Mouse (Mus musculus) hindbrain, embryonic 14.5 days (tissue): ENCODE measurements at regions not wholly inside any gene's neighbourhood (a gene's known extent, or its start where the extent isn't known, plus 50 kb on each side); places are given as distances from the start of the nearest gene placed in this dataset.
A peak's percentile ranks its signal among the peaks of the same experiment; 100 is the strongest.

Source experiments
- ATAC-seq: fragments of 200-750 bp; cut with Nextera tagmentation; 2 replicates; pipeline ENCODE4 v1.8.0; 2017; ENCODE audit warnings: moderate number of reproducible peaks, mild to moderate bottlenecking, moderate TSS enrichment, moderate library complexity; ENCODE audit not compliant: low FRiP score
- DNase-seq: peaks from one replicate; pipeline ENCODE4 v3.0.0-alpha.2; 2015; ENCODE audit warnings: low spot score
- H3K27ac ChIP-seq: fragments of 300-500 bp; sonication (generic); 2 replicates; pipeline ENCODE4 v1.5.1; 2014; ENCODE audit warnings: mild to moderate bottlenecking, moderate library complexity
- H3K27me3 ChIP-seq: fragments of 300-500 bp; sonication (generic); 2 replicates; pipeline ENCODE4 v1.6.1; 2014; ENCODE audit warnings: mild to moderate bottlenecking, low read length, mixed read lengths; ENCODE audit not compliant: control insufficient read depth, insufficient read depth
- H3K36me3 ChIP-seq: fragments of 300-500 bp; sonication (generic); replicated peaks from 2 replicates; pipeline ENCODE4 v1.6.1; 2014; ENCODE audit not compliant: control insufficient read depth, insufficient read depth
- H3K4me1 ChIP-seq: fragments of 300-500 bp; sonication (generic); replicated peaks from 2 replicates; pipeline ENCODE4 v1.6.1; 2014; ENCODE audit warnings: antibody characterized with exemption, low read length, mixed read lengths; ENCODE audit not compliant: control insufficient read depth, insufficient read depth
- H3K4me2 ChIP-seq: fragments of 300-500 bp; sonication (generic); replicated peaks from 2 replicates; pipeline ENCODE4 v1.6.1; 2014; ENCODE audit warnings: mild to moderate bottlenecking, moderate library complexity
- H3K4me3 ChIP-seq: fragments of 300-500 bp; sonication (generic); replicated peaks from 2 replicates; pipeline ENCODE4 v1.5.1; 2014; ENCODE audit warnings: mild to moderate bottlenecking, low read length
- H3K9ac ChIP-seq: fragments of 300-500 bp; sonication (generic); 2 replicates; pipeline ENCODE4 v1.6.1; 2014
- H3K9me3 ChIP-seq: fragments of 300-500 bp; sonication (generic); 2 replicates; pipeline ENCODE4 v1.6.1; 2016; ENCODE audit warnings: low read length; ENCODE audit not compliant: control insufficient read depth
- WGBS: fragments of 180-500 bp; shearing (Covaris S2); extraction: QIAGEN DNeasy Blood & Tissue Kit; methylation state at CpG from one replicate; pipeline ENCODE4 v1.1.7; 2014; 5-methylcytosine and 5-hydroxymethylcytosine counted together

DNA sequence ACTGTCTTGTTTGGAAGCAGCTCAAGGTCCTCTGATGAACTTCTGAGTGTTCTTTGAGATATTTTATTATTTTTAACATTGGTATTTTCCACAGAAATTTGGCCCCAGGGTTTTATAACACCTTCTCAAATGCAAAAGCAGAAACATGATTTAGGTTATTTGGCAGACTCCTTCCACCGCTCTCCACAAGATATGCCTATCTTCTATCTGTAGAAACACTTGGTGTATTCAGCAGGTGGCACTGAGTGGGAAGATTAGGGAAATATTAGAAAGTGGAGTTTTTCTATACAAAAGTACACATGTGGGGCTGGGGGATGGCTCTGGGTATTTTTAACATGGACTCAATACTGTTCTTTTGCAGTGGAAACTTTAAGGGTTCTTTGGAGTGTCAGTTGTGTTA, 475.3 kb downstream of the Dach1 start:
- Histone ChIP-seq H3K4me2 (no peak overlapping the region), H3K4me3 (no peak overlapping the region), H3K36me3 (no peaks in the 10 kb centered on the region), H3K4me1 (no peaks in the 10 kb centered on the region), H3K27ac (no peak overlapping the region), H3K9me3 (peaks cover 10% of the 10 kb centered on the region), H3K27me3 (no peaks in the 10 kb centered on the region), H3K9ac (no peak overlapping the region)
- no peak for ATAC-seq
- no peak for DNase-seq
- WGBS = 93% methylated on average over 1 of the region's 1 CpGs

DNA sequence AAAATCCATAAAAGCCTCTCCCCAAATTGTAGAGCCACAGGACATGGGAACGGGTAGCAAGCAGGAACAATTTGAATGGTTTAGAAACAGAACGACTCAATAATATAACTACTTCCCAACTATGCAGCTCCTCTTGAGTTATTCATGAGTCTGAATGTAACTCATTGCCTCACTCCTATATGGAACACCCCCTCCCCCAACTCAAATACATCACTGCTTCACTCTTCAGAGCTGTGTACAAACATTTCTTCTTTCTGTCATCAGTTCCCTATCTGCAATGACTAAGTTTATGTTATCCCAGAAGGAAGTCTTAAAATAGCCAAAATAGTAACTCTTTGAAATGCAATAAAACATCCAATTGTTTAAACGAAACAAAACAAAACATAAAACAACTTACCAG, 484.9 kb downstream of the Dach1 start:
- Histone ChIP-seq H3K4me2 (no peak overlapping the region), H3K27ac (no peak overlapping the region), H3K9ac (no peak overlapping the region), H3K4me1 (no peaks in the 10 kb centered on the region), H3K4me3 (no peak overlapping the region), H3K36me3 (no peaks in the 10 kb centered on the region), H3K9me3 (no peaks in the 10 kb centered on the region), H3K27me3 (no peaks in the 10 kb centered on the region)
- no peak for ATAC-seq
- WGBS = 82% methylated on average over 3 of the region's 3 CpGs
- no peak for DNase-seq

DNA sequence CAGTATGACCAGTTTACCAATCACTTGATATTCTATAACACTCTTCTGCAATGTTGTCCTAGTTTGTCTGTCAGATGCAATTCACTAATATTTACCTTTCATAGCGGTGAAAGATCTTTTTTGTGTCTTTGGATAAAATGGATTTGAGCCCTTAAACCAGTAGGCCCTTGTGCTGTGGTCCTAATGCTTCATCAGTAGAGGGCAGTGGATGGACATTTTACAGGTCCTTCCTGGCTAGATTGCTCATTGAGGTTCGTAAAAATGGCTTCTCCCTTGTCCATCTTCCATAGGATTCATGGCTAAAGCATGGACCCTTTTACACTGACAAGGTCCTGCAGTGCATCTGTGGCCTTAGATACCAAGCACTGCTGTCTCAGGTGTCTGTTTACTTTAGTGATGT, 501.8 kb downstream of the Dach1 start:
- H3K27me3 ChIP-seq = no peaks in the 10 kb centered on the region
- 87% methylated on average over 2 of the region's 2 CpGs for WGBS
- no peak for ATAC-seq
- H3K9me3 ChIP-seq = no peaks in the 10 kb centered on the region
- H3K36me3 ChIP-seq = no peaks in the 10 kb centered on the region
- no peak overlapping the region for H3K4me2 ChIP-seq
- H3K27ac ChIP-seq = no peak overlapping the region
- no peak for DNase-seq
- H3K9ac ChIP-seq = no peak overlapping the region
- H3K4me1 ChIP-seq = no peaks in the 10 kb centered on the region
- H3K4me3 ChIP-seq = no peak overlapping the region

DNA sequence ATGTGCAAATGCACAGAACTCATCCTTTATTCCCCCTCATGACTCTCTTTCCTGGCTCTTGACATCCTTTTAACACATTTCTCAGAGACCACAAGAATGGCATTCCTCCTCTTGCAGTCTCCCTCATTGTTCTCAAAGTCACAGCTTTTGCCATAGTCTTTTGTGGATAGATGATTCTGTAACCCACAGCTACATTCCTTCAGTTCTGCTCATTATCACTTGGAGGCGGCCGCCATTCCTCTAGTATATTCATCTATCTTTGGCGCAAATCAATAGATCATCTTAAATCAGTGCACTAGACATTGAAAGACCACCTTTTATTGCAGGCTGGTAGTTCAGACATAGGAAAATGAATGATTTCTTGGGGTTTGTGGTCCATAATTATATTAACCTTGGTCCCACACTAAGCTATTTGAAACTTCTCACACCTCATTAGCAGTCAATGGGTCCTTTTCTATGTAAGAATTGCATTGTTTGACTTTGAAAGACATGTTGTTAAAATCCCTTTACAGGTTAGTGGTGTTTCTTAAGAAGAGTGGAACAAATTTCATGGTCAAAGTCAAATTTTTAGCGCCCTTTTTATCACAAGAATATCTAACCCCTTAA, 531.3 kb downstream of the Dach1 start:
- DNase-seq (no peak), ATAC-seq (no peak; the same call in 1 of the 2 replicates)
- Histone ChIP-seq H3K36me3 (no peaks in the 10 kb centered on the region), H3K9me3 (no peaks in the 10 kb centered on the region), H3K4me3 (no peak overlapping the region), H3K4me1 (no peaks in the 10 kb centered on the region), H3K4me2 (no peak overlapping the region), H3K9ac (no peak overlapping the region), H3K27ac (no peak overlapping the region), H3K27me3 (no peaks in the 10 kb centered on the region)
- 12% methylated on average over 4 of the region's 4 CpGs for WGBS

DNA sequence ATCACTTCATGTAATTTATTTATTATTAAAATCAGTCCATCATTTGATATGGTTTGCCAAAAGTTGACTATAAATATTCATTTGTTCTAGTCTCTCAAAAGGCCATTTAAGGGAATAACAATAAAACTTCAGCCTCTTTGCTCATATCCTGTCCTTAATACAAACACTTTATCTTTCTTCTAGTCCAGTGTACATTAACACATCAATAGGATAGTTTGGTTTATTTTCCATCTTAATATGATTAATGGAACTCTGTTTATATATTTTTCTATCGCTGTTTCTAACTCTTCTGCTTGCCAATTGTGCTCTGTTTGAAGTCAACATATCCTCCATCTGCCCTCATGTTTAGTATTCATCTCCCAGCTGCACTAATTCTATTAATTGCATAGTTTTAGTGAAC, 558.1 kb downstream of the Dach1 start:
- DNase-seq = no peak
- Histone ChIP-seq H3K4me1 (no peaks in the 10 kb centered on the region), H3K4me2 (no peak overlapping the region), H3K27ac (no peak overlapping the region), H3K36me3 (no peaks in the 10 kb centered on the region), H3K27me3 (no peaks in the 10 kb centered on the region), H3K4me3 (no peak overlapping the region), H3K9me3 (no peaks in the 10 kb centered on the region), H3K9ac (no peak overlapping the region)
- WGBS = 72% methylated on average over 1 of the region's 1 CpGs
- no peak for ATAC-seq

DNA sequence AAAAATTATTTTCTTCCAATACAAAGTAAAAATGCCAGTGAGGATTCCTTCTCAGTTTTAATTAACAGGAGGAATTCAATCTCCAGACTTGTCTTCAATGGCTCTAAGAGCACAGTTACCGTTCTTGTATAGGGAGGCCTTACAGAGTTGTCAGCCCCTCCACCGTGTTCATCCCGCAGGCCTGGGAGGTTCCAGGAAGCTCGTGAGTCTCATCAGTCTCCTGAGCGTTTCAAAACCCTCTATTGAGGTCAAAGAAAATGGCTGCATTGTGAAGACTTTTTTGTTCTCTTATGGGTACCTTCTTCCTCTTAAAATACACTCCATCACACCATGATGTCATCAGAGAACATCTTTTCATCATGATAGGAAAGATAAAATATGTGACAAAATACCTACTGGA, 572.9 kb downstream of the Dach1 start:
- H3K4me2 ChIP-seq = no peak overlapping the region
- H3K4me1 ChIP-seq = 0 out of 2 replicates have a peak, but pooled peaks cover 4% of the 10 kb centered on the region
- H3K27me3 ChIP-seq = no peaks in the 10 kb centered on the region
- no peaks in the 10 kb centered on the region for H3K9me3 ChIP-seq
- H3K27ac ChIP-seq = no peak overlapping the region
- ATAC-seq (no peak), DNase-seq (no peak)
- WGBS = 9% methylated on average over 5 of the region's 5 CpGs
- no peak overlapping the region for H3K9ac ChIP-seq
- H3K36me3 ChIP-seq = no peaks in the 10 kb centered on the region
- no peak overlapping the region for H3K4me3 ChIP-seq

DNA sequence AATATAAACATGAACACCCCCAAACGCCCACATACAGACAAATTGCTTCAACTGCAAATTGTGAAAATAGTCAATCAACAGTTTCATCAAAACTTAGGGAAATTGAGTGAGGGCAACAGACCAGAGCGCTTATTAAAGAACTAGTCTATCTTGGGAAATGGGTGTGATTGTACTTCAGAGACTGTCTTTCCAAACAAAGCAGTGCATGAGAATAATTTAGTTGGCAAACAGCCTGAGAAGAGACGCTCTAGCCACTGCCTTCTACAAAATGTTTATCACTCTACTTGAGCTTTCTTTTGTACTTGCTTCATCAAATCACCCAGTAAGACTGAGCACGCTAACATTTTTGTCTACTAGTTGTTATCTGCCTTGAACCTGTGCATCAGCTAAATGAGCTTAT, 581.0 kb downstream of the Dach1 start:
- no peak overlapping the region for H3K4me3 ChIP-seq
- no peaks in the 10 kb centered on the region for H3K36me3 ChIP-seq
- DNase-seq (no peak), ATAC-seq (no peak)
- peak overlapping the region; percentile 11 for H3K4me2 ChIP-seq
- H3K9ac ChIP-seq = no peak overlapping the region
- 57% methylated on average over 4 of the region's 4 CpGs for WGBS
- peak overlapping the region; percentile 20; the same call in 1 of the 2 replicates for H3K27ac ChIP-seq
- no peaks in the 10 kb centered on the region for H3K9me3 ChIP-seq
- no peaks in the 10 kb centered on the region for H3K27me3 ChIP-seq
- H3K4me1 ChIP-seq = 0 out of 2 replicates have a peak, but pooled peaks cover 4% of the 10 kb centered on the region

DNA sequence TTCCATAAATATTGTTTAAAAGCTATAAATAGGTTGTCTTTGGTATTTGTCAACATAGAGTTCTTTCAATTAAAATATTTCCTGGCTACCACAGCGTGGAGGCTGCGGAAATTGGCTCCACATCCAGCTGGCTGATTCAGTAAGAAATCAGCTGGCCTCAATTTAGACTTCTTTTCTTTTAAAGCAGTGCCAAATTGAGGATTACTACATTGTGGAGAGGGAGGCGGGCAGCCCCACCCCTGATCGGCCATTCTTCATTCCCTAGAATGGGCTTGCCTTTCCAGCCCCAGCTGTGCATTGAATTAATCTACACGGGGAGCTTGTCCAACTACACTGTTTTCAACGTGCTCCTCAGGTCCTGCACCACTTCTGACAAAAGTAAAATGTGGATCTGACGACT, 581.4 kb downstream of the Dach1 start:
- peak; percentile 83; the same call in 1 of the 2 replicates for ATAC-seq
- no peaks in the 10 kb centered on the region for H3K9me3 ChIP-seq
- no peak overlapping the region for H3K9ac ChIP-seq
- H3K27me3 ChIP-seq = no peaks in the 10 kb centered on the region
- WGBS = 4% methylated on average over 7 of the region's 7 CpGs
- 0 out of 2 replicates have a peak, but pooled peaks cover 4% of the 10 kb centered on the region for H3K4me1 ChIP-seq
- H3K4me2 ChIP-seq = peak overlapping the region; percentile 11
- peak overlapping the region; percentile 20; the same call in 1 of the 2 replicates for H3K27ac ChIP-seq
- no peaks in the 10 kb centered on the region for H3K36me3 ChIP-seq
- DNase-seq = peak; percentile 56
- H3K4me3 ChIP-seq = no peak overlapping the region

DNA sequence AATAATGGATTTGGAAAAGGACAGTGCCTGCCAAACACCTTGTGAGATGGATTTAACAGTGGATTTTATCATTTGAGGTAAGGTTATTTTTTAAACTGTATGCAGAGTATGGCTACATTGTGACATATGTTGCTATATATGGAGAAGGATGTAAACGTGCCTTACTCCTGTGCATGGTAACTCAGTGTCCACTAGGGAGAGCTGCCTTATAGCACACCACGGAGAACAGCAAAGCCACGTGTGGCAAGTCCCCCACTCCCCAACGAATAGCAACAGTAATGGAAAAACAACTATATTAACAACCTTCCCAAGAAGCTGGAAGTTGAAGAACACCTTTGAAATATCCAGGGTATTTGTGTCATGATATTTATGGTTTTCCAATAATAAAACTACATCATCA, 582.6 kb downstream of the Dach1 start:
- 0 out of 2 replicates have a peak, but pooled peaks have one; percentile 59 for ATAC-seq
- Histone ChIP-seq H3K9me3 (no peaks in the 10 kb centered on the region), H3K36me3 (no peaks in the 10 kb centered on the region), H3K4me1 (0 out of 2 replicates have a peak, but pooled peaks cover 4% of the 10 kb centered on the region), H3K27me3 (no peaks in the 10 kb centered on the region), H3K4me2 (no peak overlapping the region), H3K4me3 (no peak overlapping the region), H3K9ac (no peak overlapping the region), H3K27ac (no peak overlapping the region)
- 12% methylated on average over 4 of the region's 4 CpGs for WGBS
- peak; percentile 39 for DNase-seq

DNA sequence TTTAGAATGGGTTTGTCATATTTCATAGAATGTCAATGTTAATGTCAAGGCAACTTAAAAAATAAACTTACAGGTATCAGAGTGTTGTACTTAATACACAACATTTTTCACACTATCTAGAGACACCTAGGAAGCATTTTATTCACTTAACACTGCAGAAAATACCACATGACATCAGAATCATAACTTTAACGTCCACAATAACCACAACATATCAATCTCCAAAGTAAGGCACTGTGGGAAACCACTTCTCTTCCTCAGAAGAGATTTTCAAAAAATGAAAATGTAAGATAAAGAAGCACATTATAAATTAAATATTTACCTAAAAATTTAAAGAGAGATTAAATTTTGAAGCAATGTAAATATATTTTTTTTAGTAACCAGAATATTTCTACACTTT, 599.3 kb downstream of the Dach1 start:
- no peaks in the 10 kb centered on the region for H3K36me3 ChIP-seq
- no peak overlapping the region for H3K9ac ChIP-seq
- no peaks in the 10 kb centered on the region for H3K27me3 ChIP-seq
- ATAC-seq = no peak
- DNase-seq = no peak
- H3K9me3 ChIP-seq = no peaks in the 10 kb centered on the region
- no peak overlapping the region for H3K4me2 ChIP-seq
- no peaks in the 10 kb centered on the region for H3K4me1 ChIP-seq
- WGBS = 79% methylated on average over 1 of the region's 1 CpGs
- no peak overlapping the region for H3K27ac ChIP-seq
- no peak overlapping the region for H3K4me3 ChIP-seq
